Mouse (Mus musculus): ENCODE measurements around the gene H2-M10.5. TPM values are rescaled to one million over a fixed set of nuclear protein-coding genes. Genes with fewer than 3 reads are reported as not detected.

H2-M10.5 gene
- not detected for total RNA-seq (2023)

GRCm38 (mm10) chr17:36772610-36773009, at the start of gene H2-M10.5:
Gene H2-M10.5 (plus strand): TSS chr17:36772910.

GRCm38 (mm10) chr17:36811871-36812270, 39.2 kb downstream of the H2-M10.5 start, which contains the start of gene H2-M10.6:
Gene H2-M10.6 (plus strand): TSS chr17:36812171.

Other genes with a start within 250 kb of the H2-M10.5 start
- gene H2-M11, start 225.8 kb upstream of the H2-M10.5 start, total RNA-seq (2023), result not detected
- not detected for gene H2-M9, start 130.2 kb upstream of the H2-M10.5 start, total RNA-seq (2023)
- not detected for gene H2-M1, start 100.7 kb upstream of the H2-M10.5 start, total RNA-seq (2023)
- gene H2-M10.6, start 39.3 kb downstream of the H2-M10.5 start, total RNA-seq (2023), result not detected
- 100 to 1,000 TPM in 1 of 2 experiments, 10 to 100 TPM in 1; 87.5 to 100 TPM for gene Trim26, start 64.2 kb downstream of the H2-M10.5 start, total RNA-seq (2023)
- gene Trim15, start 94.3 kb downstream of the H2-M10.5 start, total RNA-seq (2023), result not detected
- not detected for gene Trim10, start 96.7 kb downstream of the H2-M10.5 start, total RNA-seq (2023)
- not detected for gene Trim40, start 117.2 kb downstream of the H2-M10.5 start, total RNA-seq (2023)
- gene Trim31, start 125.2 kb downstream of the H2-M10.5 start, total RNA-seq (2023), result not detected
- not detected for gene Rnf39, start 170.0 kb downstream of the H2-M10.5 start, total RNA-seq (2023)
- gene Ppp1r11, start 178.8 kb downstream of the H2-M10.5 start, total RNA-seq (2023), result 10 to 100 TPM; 56.1 to 56.3 TPM
- gene Znrd1, start 185.6 kb downstream of the H2-M10.5 start, total RNA-seq (2023), result 10 to 100 TPM; 57.4 to 59.8 TPM
- gene Znrd1as, start 185.7 kb downstream of the H2-M10.5 start, total RNA-seq (2023), result 1 to 10 TPM; 1.9 to 2.2 TPM
- not detected for gene 2410137M14Rik, start 208.3 kb downstream of the H2-M10.5 start, total RNA-seq (2023)
- gene H2-M5, start 216.6 kb downstream of the H2-M10.5 start, total RNA-seq (2023), result not detected
- gene Zfp57, start 228.3 kb downstream of the H2-M10.5 start, total RNA-seq (2023), result under 1 TPM in 1 of 2 experiments, not detected in 1; 0.39 TPM

Measured in monocyte, adult 59 days (primary cell).